Mouse (Mus musculus) left cerebral cortex, postnatal 10 days (tissue): ENCODE results near the gene Tmem150a. TPM values are rescaled to one million over a fixed set of nuclear protein-coding genes. Genes with fewer than 3 reads are reported as not detected.
A peak's percentile ranks its signal among the peaks of the same experiment; 100 is the strongest.

ENCODE experiments used
- DNase-seq, 2 experiments: peaks; one replicate each; pipeline ENCODE4 v3.0.0; 2021 to 2022; ENCODE audit warnings: low spot score in 2 of 2, mixed read lengths in 1 of 2; ENCODE audit errors: extremely low spot score in 1 of 2
- intact Hi-C: fragments of 180-260 bp; cut with DNase I; formaldehyde crosslinking; loops from one replicate; pipeline ENCODE4 v1.15.1; 2025
- total RNA-seq, 2 experiments: library from RNA; stranded (reverse); gene quantifications; 2 replicates each; pipeline ENCODE4 v1.2.3; 2021

Gene Tmem150a
- total RNA-seq, 2 experiments from 2014 or later = 16.6 to 19.0 TPM

DNA sequence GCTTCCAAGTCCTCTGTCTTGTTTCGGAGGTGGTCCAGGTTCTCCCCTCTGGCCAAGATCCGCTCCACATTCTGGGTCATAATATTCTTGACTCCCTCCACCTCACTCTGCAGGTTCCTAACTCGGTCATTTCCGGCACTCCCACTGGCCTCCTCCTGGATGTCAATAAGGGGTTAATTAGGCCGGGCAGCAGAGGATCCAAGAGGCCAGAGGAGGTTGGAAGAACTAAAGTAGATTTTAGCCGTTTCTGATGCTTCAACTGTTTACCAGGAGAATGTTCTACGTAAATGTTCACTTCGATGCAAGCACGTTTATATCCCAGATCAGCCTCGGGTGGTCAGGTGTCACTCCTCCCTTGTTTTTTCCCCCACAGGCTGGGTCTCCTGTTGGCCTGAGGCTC is 33.0 kb downstream of the Tmem150a start:
- intact Hi-C loops = no loop called here
- DNase-seq = no peak

DNA sequence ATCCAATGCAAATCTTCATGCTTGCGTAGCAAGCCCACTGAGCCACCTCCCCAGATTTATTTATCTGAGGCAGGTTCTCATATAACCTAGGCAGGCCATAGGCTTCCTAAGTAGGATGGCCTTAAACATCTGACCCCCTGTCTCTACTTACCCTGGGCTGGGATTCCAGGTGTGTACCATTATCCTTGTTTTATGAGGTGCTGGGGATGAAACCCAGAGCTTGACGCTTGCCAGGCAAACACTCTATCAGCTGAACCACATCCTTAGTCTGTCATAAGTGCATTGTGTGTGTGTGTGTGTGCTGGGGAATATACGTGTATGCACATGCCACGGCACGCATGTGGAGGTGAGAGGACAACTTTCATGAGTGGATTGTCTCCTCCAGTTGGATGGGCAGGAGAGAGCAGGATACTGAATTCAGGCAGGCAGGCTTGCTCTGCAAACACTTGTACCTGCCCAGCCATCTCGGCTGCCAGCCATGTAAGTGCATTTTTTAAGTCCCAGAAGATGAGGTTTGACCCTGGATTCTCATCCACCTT is 33.6 kb downstream of the Tmem150a start:
- no peak for DNase-seq
- intact Hi-C loops = no loop called here

DNA sequence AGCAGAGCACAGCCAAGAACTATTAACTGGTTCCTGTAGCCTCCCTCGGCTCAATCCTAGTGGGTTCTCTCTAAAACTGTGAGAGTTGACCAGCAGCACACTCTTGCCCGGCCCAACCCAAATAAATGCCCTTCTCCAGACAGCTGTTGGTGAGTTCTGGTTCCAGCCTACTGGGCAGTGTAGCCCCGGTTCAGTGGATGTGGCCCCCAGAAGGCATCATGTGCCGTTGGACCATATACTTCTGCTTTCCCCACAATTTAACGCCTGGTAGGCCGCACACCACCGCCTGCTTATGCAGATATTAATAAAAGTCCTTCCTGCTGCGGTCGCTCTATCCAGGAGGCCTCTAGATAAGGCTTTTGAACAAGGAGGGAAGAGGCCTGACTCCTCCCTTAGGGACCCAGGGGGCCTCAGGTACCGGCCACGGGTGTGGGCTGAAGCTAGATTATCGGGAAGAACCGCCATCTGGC is 34.3 kb downstream of the Tmem150a start:
- no peak for DNase-seq
- intact Hi-C loops = no loop called here

DNA sequence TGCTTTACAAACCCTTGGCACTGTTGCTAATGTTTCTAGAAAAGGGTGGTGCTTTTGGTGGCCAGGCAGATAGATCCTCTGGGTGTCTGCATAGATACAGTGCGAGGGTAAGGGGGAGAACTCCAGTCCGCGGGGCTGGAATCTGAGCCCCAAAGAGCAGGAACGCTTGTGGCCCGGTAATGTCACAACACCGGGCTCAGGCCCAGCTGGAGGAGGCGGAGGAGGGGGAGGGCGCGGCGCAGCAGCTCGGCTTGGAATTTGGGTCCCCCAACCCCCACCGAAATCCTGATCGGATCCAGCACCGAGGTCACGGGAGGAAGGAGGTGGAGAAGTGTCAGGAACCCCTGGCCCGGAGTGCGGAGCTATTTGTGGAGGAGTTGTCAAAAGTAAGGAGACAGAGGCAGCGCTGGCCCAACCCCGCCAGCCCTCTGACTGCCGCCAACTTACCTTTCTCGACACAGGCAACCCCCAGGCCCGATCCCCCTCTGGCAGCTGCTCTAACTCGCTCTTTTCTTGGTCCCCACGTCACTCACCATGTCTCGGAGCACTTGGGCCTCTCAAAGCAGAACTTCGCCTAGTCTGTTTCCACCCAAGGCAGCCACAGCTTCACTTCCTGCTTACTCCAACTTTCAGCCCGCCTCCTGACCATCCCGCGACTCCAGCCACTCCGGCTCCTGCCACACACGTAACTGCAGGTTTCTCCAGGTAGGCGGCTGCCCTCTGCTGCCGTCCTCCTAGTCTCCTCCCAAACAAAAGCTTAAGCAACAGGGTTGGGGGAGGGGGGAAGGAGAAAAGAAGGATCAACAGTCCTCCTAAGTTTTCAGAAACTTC is 34.9 kb downstream of the Tmem150a start, which contains the start of gene Vamp8:
Gene Vamp8, minus strand, starts transcription at position 763 of the 831 bp plus-strand sequence.
- intact Hi-C loops = no loop called here
- DNase-seq = peak; percentile 30 to 88

DNA sequence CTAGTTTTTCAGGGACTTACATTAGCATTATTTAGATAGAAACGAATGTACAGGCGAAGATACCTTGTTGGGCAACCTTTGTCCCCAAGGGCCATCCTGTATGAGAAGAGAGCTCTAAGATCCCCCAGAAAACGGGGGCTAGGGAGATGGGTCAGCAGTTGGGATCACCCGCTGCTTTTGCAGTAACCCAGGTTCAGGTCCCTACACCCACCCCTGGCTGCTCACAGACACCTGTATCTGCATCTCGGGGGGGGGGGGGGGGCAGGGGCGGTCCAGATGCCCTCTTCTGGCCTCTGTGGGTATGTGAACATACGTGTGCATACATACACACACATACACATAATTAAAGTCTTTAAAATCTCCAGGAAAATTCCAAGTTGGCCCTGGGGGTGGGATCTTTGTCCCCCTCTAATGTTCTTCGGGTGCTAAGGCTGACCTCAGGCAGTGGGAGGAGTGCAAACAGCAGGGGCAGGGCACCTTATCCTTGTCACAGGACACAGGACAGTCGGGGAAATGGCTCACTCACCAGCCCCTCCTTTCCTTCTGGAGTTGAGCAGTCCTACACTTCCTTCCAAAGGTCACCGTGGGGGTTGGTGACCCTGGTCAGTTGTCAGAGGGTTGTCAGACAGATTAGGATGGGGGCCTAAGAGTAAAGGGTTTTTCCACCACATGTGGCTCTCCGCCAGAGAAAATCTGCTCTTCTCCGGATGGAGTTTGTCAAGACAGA is 35.7 kb downstream of the Tmem150a start:
- intact Hi-C loops = no loop called here
- peak in 1 of 2 experiments; percentile 79 for DNase-seq

DNA sequence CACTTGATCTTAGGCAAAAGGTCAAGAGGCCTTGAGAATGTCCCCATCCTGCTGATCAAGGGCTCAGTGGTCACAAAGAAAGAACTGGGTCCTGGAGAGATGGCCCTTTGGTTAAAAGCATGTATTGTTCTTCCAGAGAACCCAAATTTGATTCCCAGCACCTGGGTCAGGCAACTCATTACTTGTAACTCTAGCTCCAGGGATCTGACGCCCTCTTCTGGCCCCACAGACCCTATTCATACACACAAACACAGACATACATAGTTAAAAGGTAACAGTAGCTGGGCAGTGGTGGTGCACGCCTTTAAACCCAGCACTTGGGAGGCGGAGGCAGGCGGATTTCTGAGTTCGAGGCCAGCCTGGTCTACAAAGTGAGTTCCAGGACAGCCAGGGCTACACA is 37.1 kb downstream of the Tmem150a start:
- no peak for DNase-seq
- intact Hi-C loops = no loop called here

DNA sequence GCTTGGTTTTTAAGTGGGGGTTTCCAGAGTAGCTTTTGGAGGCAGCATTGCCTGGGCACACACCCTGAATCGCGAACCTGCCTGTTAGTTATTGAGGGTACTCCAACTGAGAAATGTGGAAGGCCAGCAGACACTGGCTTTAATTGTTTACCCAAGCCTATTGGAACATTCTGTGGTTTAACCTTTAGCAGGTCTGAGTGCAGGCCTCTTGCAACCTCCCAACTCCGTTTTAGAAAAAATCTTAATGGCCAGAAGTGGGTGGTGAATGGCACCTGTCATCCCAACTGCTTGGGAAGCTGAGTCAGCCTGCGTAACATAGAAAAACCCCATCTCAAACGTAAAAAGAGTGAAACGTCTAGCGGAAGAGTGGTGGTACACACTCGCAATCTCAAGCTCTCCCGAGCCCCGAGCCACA is 41.6 kb downstream of the Tmem150a start:
- intact Hi-C loops = no loop called here
- no peak for DNase-seq

DNA sequence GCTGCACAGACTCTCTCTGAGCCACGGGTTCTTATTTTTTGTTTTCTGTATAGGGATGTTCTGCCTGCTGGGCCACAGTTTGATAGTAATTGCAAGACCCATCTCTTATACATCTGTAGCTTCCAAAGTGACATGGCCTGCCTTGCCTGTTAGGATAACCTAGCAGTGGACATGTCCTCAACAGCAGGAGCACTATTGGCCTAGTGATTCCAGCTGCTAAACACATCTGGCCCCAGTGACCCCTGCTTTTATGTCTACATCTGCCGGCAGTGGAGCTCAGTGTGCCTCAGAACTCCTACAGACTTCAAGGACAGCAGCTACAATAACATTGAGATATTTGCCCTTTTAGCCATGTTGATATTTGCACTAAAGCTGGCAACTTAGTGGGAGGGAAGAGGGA is 44.7 kb downstream of the Tmem150a start:
- intact Hi-C loops = no loop called here
- DNase-seq = no peak

DNA sequence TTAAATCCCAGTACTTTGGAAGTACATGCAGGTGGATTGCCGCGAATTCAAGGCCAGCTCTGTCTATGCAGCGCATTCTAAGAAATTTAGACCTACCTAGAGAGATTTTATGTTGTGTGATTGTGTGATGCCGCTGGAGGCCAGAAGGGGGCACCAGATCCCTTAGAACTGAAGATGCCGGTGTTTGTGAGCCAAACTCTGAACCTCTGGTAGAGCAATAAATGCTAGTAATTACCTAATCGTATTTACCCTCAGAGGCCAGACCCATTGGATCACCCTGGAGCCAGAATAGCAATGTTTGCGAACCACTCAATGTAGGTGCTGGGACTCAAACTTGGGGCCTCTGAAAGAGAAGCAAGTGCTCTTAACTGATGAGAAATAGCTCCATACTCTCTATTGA is 46.6 kb downstream of the Tmem150a start:
- intact Hi-C loops = no loop called here
- DNase-seq = peak; percentile 38 to 70

DNA sequence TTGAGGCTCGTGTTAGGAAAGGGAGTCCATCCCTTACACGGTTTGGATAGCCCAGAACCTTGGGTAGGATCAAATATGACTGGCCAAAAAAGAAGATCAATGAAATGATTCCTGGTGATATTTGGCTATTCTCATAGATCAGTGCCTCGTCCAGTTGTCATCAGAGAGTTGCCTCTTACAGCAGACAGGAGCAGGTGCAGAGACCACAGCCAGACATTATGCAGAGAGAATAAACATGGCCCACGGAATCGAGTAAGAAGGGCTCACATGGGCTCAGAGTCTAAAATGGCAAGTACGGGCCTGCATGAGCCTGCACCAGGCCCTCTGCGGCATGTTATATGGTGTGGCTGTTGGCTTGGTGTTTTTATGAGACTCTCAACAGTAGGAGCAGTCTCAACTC is 50.1 kb downstream of the Tmem150a start:
- intact Hi-C loops = loop anchor here (5.0 kb wide), 1 partner anchor 43 kb away; no protein-coding TSS in a partner anchor
- DNase-seq = no peak

DNA sequence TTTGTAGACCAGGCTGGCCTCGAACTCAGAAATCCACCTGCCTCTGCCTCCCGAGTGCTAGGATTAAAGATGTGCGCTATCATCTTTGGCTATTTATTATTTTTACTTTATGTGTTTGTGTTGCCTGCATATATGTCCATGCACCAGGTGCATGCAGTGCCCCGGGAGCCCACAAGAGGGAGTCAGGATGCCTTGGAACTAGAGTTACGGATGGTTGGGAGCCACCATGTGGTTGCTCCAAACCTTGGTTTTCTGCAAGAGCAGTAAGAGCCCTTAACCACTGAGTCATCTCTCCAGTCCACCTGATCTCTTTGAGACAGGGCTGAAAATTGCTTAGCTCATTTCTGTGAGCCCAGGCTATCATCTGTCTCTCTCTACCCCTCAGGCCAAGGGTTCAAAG is 51.9 kb downstream of the Tmem150a start:
- DNase-seq = peak; percentile 60 to 83
- intact Hi-C loops = loop anchor here (5.0 kb wide), 1 partner anchor 45 kb away; no protein-coding TSS in a partner anchor

Other genes with a start within 250 kb of the Tmem150a start
- 1 to 10 TPM; 1.1 to 1.7 TPM for gene Atoh8, start 119.9 kb upstream of the Tmem150a start, total RNA-seq
- gene Sftpb, start 50.8 kb upstream of the Tmem150a start, total RNA-seq = not detected
- gene Usp39, start 10.3 kb upstream of the Tmem150a start, total RNA-seq = 10 to 100 TPM; 31.8 to 33.6 TPM
- 10 to 100 TPM; 12.3 to 13.1 TPM for gene 0610030E20Rik, start 8.1 kb upstream of the Tmem150a start, total RNA-seq
- 10 to 100 TPM; 66.0 to 68.3 TPM for gene Rnf181, start 11.5 kb downstream of the Tmem150a start, total RNA-seq
- gene Vamp5, start 25.0 kb downstream of the Tmem150a start, total RNA-seq = 1 to 10 TPM; 3.4 to 4.5 TPM
- 1 to 10 TPM; 8.1 to 9.4 TPM for gene Vamp8, start 35.3 kb downstream of the Tmem150a start, total RNA-seq
- gene Ggcx, start 58.9 kb downstream of the Tmem150a start, total RNA-seq = 10 to 100 TPM; 19.8 to 21.1 TPM
- 100 to 1,000 TPM; 158 to 195 TPM for gene Mat2a, start 84.1 kb downstream of the Tmem150a start, total RNA-seq
- 1 to 10 TPM; 1.1 to 1.2 TPM for gene Sh2d6, start 166.3 kb downstream of the Tmem150a start, total RNA-seq
- gene Capg, start 188.9 kb downstream of the Tmem150a start, total RNA-seq = 1 to 10 TPM; 2.8 to 4.0 TPM
- gene Elmod3, start 243.0 kb downstream of the Tmem150a start, total RNA-seq = 10 to 100 TPM; 13.0 to 14.4 TPM
- gene Retsat, start 243.0 kb downstream of the Tmem150a start, total RNA-seq = 10 to 100 TPM; 25.9 to 30.8 TPM